Mouse (Mus musculus) cerebellum, adult 9-11 months (tissue): ENCODE measurements around the gene Vmn2r1.

Source experiments
- DNase-seq: peaks from one replicate; pipeline ENCODE4 v3.0.0; 2022

Vmn2r1 gene

GRCm38 (mm10) chr3:64081247-64081646 is at the start of gene Vmn2r1:
TSS of gene Vmn2r1 (plus strand) at chr3:64081547.
- no peak for DNase-seq

- no peak for DNase-seq
These were observed 43.1 kb upstream of the Vmn2r1 start for GRCm38 (mm10) chr3:64038136-64038841.

GRCm38 (mm10) chr3:64039818-64040784 is 41.2 kb upstream of the Vmn2r1 start:
- DNase-seq = peak; percentile 79

- DNase-seq = peak; percentile 14
These were observed 31.4 kb downstream of the Vmn2r1 start for GRCm38 (mm10) chr3:64112707-64113106.

- peak; percentile 28 for DNase-seq
These were observed 32.2 kb downstream of the Vmn2r1 start for GRCm38 (mm10) chr3:64113352-64114046.

- no peak for DNase-seq
These were observed 60.6 kb downstream of the Vmn2r1 start, which contains the start of gene Vmn2r2 for GRCm38 (mm10) chr3:64141878-64142508. TSS of gene Vmn2r2 (minus strand) at chr3:64141928.
